Comparison of ENCODE assay signal across 8 mouse cellular contexts in genomic region chr11:67010430-67010829, GRCm38 (mm10). TPM values are rescaled to one million over a fixed set of nuclear protein-coding genes. Genes with fewer than 3 reads are reported as not detected.
DNase-seq lines count a peak whose midpoint lies in the region; ATAC-seq and TF ChIP-seq lines count a peak whose summit lies in the region.

No protein-coding gene starts in this region.

- H3K4me3 ChIP-seq in lung, embryonic 14.5 days (ENCODE audit: low read depth, low read length), result no peak overlapping the region
- no peak overlapping the region for H3K4me3 ChIP-seq in heart, postnatal 0 days (ENCODE audit: low read depth, low read length)

- no peaks in the 10 kb centered on the region for H3K4me1 ChIP-seq in lung, embryonic 14.5 days (ENCODE audit: insufficient read depth)
- H3K4me1 ChIP-seq in heart, postnatal 0 days (ENCODE audit: control insufficient read depth, insufficient read depth), result 0 out of 2 replicates have a peak, but pooled peaks cover 6% of the 10 kb centered on the region

- peak; percentile 63; the same call in 1 of the 2 replicates for ATAC-seq in lung, embryonic 14.5 days (ENCODE audit: insufficient read depth)
- peak; percentile 83 for ATAC-seq in heart, postnatal 0 days (ENCODE audit: insufficient read depth, low read depth)

- no peak overlapping the region for H3K27ac ChIP-seq in lung, embryonic 14.5 days (ENCODE audit: low read depth)
- no peak overlapping the region for H3K27ac ChIP-seq in heart, postnatal 0 days (ENCODE audit: low read depth)

- no peaks in the 10 kb centered on the region for H3K27me3 ChIP-seq in lung, embryonic 14.5 days (ENCODE audit: insufficient read depth, low read length)
- H3K27me3 ChIP-seq in heart, postnatal 0 days (ENCODE audit: control insufficient read depth, insufficient read depth, low read length), result no peaks in the 10 kb centered on the region

- peak overlapping the region; percentile 39; the same call in 1 of the 2 replicates for H3K4me2 ChIP-seq in lung, embryonic 14.5 days
- peak overlapping the region; percentile 34 for H3K4me2 ChIP-seq in heart, postnatal 0 days (ENCODE audit: low read depth, low read length)

- no peak for TF ChIP-seq EP300 in heart, postnatal 0 days (IDR thresholded peaks at IDR 0.05; ENCODE audit: low read depth)

- WGBS in lung, embryonic 14.5 days, result under 1% methylated on average over 8 of the region's 8 CpGs
- WGBS in heart, postnatal 0 days, result 6% methylated on average over 8 of the region's 8 CpGs

- DNase-seq in adrenal gland, adult 2 months, result peak; percentile 18
- DNase-seq in adrenal gland, postnatal 25 days, result no peak
- peak; percentile 69 for DNase-seq in lung, embryonic 14.5 days
- DNase-seq in lung, postnatal 14 days, result no peak
- DNase-seq in heart, postnatal 0 days (ENCODE audit: low spot score), result peak; percentile 47
- peak; percentile 32 for DNase-seq in neural tube, embryonic 10.5 days (ENCODE audit: extremely low spot score, low spot score)
- DNase-seq in thymus, postnatal 36 days, result no peak
- DNase-seq in kidney, postnatal 36 days, result no peak

- no peak overlapping the region for H3K9ac ChIP-seq in lung, embryonic 14.5 days
- no peak overlapping the region for H3K9ac ChIP-seq in heart, postnatal 0 days (replicated peaks; ENCODE audit: low read depth, low read length)

- H3K9me3 ChIP-seq in lung, embryonic 14.5 days (ENCODE audit: low read depth, low read length), result no peaks in the 10 kb centered on the region
- no peaks in the 10 kb centered on the region for H3K9me3 ChIP-seq in heart, postnatal 0 days (replicated peaks; ENCODE audit: control insufficient read depth, low read length)

- peak; percentile 37; the same call in 1 of the 2 replicates for TF ChIP-seq CTCF in lung, embryonic 14.5 days (IDR thresholded peaks at IDR 0.05; ENCODE audit: low read depth)
- peak; percentile 40; the same call in 1 of the 2 replicates for TF ChIP-seq CTCF in heart, postnatal 0 days (IDR thresholded peaks at IDR 0.05; ENCODE audit: low read depth)

- no peaks in the 10 kb centered on the region for H3K36me3 ChIP-seq in lung, embryonic 14.5 days (ENCODE audit: insufficient read depth)
- H3K36me3 ChIP-seq in heart, postnatal 0 days (replicated peaks; ENCODE audit: control insufficient read depth, insufficient read depth, low read length), result no peaks in the 10 kb centered on the region

RNA-seq across cellular contexts. Expression of gene Tmem220, which starts 14.5 kb away (rescaled TPM):
- 1 to 10 TPM; 6.8 to 8.6 TPM for total RNA-seq in adrenal gland, adult 2 months (2021)
- polyA plus RNA-seq in adrenal gland, adult 2 months (2012; rRNA removed), result 2.6 TPM in 2 replicates
- total RNA-seq in adrenal gland, postnatal 25 days (2021), result 6.8 and 7.0 TPM in 2 replicates
- polyA plus RNA-seq in lung, embryonic 14.5 days (2014; fragmentation: Nextera tagmentation; extraction: Ambion mirVana), result 1.8 TPM in 2 replicates
- not detected in 2 replicates for total RNA-seq in heart, postnatal 0 days (2014; rRNA removed; ENCODE audit: low replicate concordance)
- polyA plus RNA-seq in heart, postnatal 0 days (2015; fragmentation: Nextera tagmentation; extraction: Ambion mirVana), result 1.7 and 2.3 TPM in 2 replicates

RNA-seq across cellular contexts. Expression of gene Adprm, which starts 42.0 kb away (rescaled TPM):
- total RNA-seq in adrenal gland, adult 2 months (2021), result 10 to 100 TPM; 23.1 to 26.1 TPM
- polyA plus RNA-seq in adrenal gland, adult 2 months (2012; rRNA removed), result 3.8 and 4.1 TPM in 2 replicates
- total RNA-seq in adrenal gland, postnatal 25 days (2021), result 26.2 and 27.3 TPM in 2 replicates
- polyA plus RNA-seq in lung, embryonic 14.5 days (2014; fragmentation: Nextera tagmentation; extraction: Ambion mirVana), result 31.3 and 31.4 TPM in 2 replicates
- 4.2 and 11.6 TPM in 2 replicates for total RNA-seq in heart, postnatal 0 days (2014; rRNA removed; ENCODE audit: low replicate concordance)
- polyA plus RNA-seq in heart, postnatal 0 days (2015; fragmentation: Nextera tagmentation; extraction: Ambion mirVana), result 15.9 and 19.2 TPM in 2 replicates

RNA-seq across cellular contexts. Expression of gene Sco1, which starts 42.0 kb away (rescaled TPM):
- total RNA-seq in adrenal gland, adult 2 months (2021), result 10 to 100 TPM; 19.5 to 22.7 TPM
- polyA plus RNA-seq in adrenal gland, adult 2 months (2012; rRNA removed), result 10.5 and 12.0 TPM in 2 replicates
- 19.9 and 21.0 TPM in 2 replicates for total RNA-seq in adrenal gland, postnatal 25 days (2021)
- 18.8 and 20.3 TPM in 2 replicates for polyA plus RNA-seq in lung, embryonic 14.5 days (2014; fragmentation: Nextera tagmentation; extraction: Ambion mirVana)
- total RNA-seq in heart, postnatal 0 days (2014; rRNA removed; ENCODE audit: low replicate concordance), result 8.2 and 13.1 TPM in 2 replicates
- polyA plus RNA-seq in heart, postnatal 0 days (2015; fragmentation: Nextera tagmentation; extraction: Ambion mirVana), result 15.4 and 15.8 TPM in 2 replicates

RNA-seq across cellular contexts. Expression of gene Tmem238l, which starts 54.0 kb away (rescaled TPM):
- total RNA-seq in adrenal gland, adult 2 months (2021), result not detected
- not detected in 2 replicates for polyA plus RNA-seq in adrenal gland, adult 2 months (2012; rRNA removed)
- total RNA-seq in adrenal gland, postnatal 25 days (2021), result not detected in 2 replicates
- polyA plus RNA-seq in lung, embryonic 14.5 days (2014; fragmentation: Nextera tagmentation; extraction: Ambion mirVana), result not detected in 2 replicates
- total RNA-seq in heart, postnatal 0 days (2014; rRNA removed; ENCODE audit: low replicate concordance), result 0.85 TPM in 1 of 2 replicates, not detected in the other
- polyA plus RNA-seq in heart, postnatal 0 days (2015; fragmentation: Nextera tagmentation; extraction: Ambion mirVana), result 0.21 and 0.36 TPM in 2 replicates

Comparison
In these comparisons a context has a peak if more than half of its experiments do, and no peak if none do; other contexts are left out.
1. DNase-seq: peak in adrenal gland, adult 2 months (single experiment), lung, embryonic 14.5 days (single experiment), heart, postnatal 0 days (single experiment) and neural tube, embryonic 10.5 days (single experiment); none in adrenal gland, postnatal 25 days (single experiment), lung, postnatal 14 days (single experiment), thymus, postnatal 36 days (0 of 2) and kidney, postnatal 36 days (0 of 2).